Mouse (Mus musculus) urinary bladder, postnatal 36 days (tissue): ENCODE data around the gene Fbxl20.

Source experiments
- DNase-seq, 2 experiments: peaks; one replicate each; pipeline ENCODE4 v3.0.0; 2022; ENCODE audit warnings: low spot score in 2 of 2, mixed read lengths in 1 of 2

Fbxl20 gene

DNA sequence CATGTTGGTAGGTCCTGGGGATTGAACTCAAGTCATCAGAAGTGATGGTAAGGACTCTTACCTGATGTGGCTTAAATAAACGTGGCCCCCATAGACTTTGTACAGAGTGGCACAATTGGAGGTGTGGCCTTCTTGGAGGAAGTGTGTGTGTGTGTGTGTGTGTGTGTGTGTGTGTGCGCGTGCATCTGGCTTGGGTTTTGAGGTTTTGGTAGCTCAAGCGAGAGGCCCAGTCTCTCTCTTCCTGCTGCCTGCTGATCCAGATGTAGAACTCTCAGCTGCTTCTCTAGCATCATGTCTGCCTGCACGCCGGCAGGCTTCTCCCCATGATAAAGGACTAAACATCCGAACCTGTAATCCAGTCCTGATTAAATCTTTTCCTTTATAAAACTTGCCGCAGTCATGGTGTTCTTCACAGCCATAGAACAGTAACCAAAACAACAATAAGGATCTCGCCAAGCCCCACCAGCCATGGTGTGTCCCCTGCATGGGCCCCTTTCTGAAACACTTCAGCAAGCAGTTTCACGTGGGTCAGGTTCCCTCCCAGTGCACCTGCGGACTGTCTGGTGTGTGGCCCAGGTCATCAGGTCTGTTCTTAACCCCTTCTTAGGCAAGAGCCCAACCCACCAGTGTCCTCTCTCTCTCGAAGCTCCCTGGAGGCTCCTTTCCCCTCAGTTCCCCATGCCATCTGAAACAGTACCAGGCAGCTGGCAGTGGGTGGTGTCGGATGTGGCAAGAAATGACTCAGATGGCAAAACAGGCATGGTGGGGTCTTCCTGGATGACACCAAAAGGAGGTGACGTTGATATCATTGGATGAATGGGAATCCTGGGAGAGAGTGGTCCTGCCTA lies 100.3 kb downstream of the Fbxl20 start:
- no peak for DNase-seq

- DNase-seq = no peak
Measured at GRCm38 (mm10) chr11:98047745-98048144, 102.5 kb downstream of the Fbxl20 start.

DNA sequence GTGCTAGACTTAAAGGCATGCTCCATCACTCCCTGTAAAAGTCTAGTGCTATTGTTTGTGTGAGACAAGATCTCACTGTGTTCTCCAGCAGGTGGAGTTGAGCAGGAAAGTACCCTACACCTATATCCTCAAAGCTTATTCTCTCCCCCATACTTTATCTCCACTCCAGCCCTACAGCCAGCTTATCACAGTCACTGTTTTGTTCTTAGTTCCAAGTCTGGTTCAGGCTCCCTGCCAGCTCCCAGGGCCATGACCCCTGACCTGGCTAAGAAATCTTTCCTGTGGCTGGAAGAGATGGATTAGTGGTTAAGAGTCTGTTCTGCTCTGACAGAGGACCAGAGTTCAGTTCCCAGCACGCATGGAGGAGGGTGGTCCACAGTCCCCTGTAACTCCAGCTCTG lies 103.7 kb downstream of the Fbxl20 start:
- DNase-seq = peak in 1 of 2 experiments; percentile 42

DNA sequence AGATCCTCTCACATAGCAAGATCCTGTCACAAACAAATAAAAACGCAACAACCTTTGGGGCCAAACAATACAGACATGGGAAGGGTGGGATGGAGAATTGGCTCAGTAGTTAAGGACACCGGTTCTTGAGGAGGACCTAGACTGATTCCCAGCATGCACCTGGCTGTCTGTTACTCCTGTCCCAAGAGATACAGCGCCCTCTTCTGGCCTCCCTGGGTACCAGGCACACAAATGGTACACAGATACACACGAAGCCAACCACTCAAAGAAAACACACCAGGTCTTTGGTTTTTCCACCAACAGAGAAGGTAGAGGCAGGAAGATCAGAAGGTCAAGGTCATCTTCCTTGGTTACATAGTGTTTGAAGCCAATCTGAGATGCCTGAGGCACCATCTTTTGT lies 104.6 kb downstream of the Fbxl20 start:
- DNase-seq = no peak

DNA sequence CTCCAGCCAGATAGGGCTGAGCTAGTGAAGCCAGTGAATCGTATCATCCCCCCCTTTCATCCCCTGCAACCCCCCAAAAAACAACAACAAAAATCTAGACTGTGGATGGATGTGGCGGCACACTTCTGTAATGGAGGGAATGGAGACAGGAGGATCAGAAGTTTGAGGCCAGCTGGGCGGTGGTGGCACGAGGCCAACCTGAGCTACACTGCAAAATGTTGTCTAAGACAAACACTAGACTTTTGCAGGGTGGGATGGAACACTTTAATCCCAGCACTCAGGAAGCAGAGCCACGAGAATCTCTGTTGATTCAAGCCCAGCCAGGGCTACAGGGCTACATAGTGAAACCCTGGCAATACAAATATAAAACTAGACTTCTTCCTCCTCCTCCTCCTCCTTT lies 106.1 kb downstream of the Fbxl20 start:
- no peak for DNase-seq

- no peak for DNase-seq
Measured at GRCm38 (mm10) chr11:98042741-98043140, 107.5 kb downstream of the Fbxl20 start.

GRCm38 (mm10) chr11:98040975-98041374 lies 109.2 kb downstream of the Fbxl20 start:
- no peak for DNase-seq

- DNase-seq = no peak
Measured at GRCm38 (mm10) chr11:98037871-98038270, 112.3 kb downstream of the Fbxl20 start.

DNA sequence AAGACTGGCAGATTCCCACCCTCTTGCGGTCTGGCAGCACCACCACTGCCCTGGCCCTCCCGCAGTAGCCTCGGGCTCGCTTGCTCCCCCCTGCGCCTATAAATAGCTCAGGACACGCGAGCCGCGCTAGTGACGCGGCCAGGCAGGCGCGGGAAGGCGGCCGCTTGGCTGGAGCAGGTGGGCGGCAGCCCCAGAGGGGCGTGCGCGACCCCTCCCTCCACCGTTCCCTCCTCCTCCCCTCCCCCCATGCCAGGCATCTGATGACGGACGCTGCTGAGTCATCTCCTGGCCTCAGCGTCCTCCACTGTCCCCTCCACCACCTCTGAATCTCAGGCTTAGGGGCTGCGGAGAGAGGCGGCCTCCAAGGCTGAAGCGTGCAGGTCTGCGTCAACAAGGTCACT lies 114.2 kb downstream of the Fbxl20 start:
- DNase-seq = peak in 1 of 2 experiments; percentile 27

GRCm38 (mm10) chr11:98034840-98035239 lies 115.4 kb downstream of the Fbxl20 start:
- no peak for DNase-seq

- DNase-seq = no peak
Measured at GRCm38 (mm10) chr11:98034061-98034460, 116.1 kb downstream of the Fbxl20 start.
